Mouse (Mus musculus) gastrocnemius, postnatal 36 days (tissue): Measurements from ENCODE around the gene Cadps. TPM values are rescaled to one million over a fixed set of nuclear protein-coding genes. Genes with fewer than 3 reads are reported as not detected.

Source experiments
- DNase-seq, 2 experiments: peaks; one replicate each; pipeline ENCODE4 v3.0.0; 2022
- intact Hi-C: fragments of 180-260 bp; cut with DNase I; formaldehyde crosslinking; loops from one replicate; pipeline ENCODE4 v1.15.1; 2025
- total RNA-seq, 2 experiments: library from RNA; stranded (reverse); gene quantifications; 2 replicates each; pipeline ENCODE4 v1.2.3; 2021

Gene Cadps
- total RNA-seq, 2 experiments from 2014 or later: not detected

- intact Hi-C loops: loop anchor here (5.0 kb wide), 1 partner anchor 374 kb away; no protein-coding TSS in a partner anchor
- no peak for DNase-seq
Observed at GRCm38 (mm10) chr14:12531101-12531500, 291.8 kb downstream of the Cadps start.

- intact Hi-C loops: loop anchor here (5.0 kb wide), 1 partner anchor 373 kb away; no protein-coding TSS in a partner anchor
- no peak for DNase-seq
Observed at GRCm38 (mm10) chr14:12530554-12530953, 292.3 kb downstream of the Cadps start.

- intact Hi-C loops: loop anchor here (5.0 kb wide), 1 partner anchor 373 kb away; no protein-coding TSS in a partner anchor
- no peak for DNase-seq
Observed at GRCm38 (mm10) chr14:12529961-12530542, 292.8 kb downstream of the Cadps start.

GRCm38 (mm10) chr14:12527296-12527695, 295.6 kb downstream of the Cadps start:
- intact Hi-C loops: no loop called here
- DNase-seq: no peak

- intact Hi-C loops: no loop called here
- no peak for DNase-seq
Observed at GRCm38 (mm10) chr14:12507018-12507417, 315.9 kb downstream of the Cadps start.

- DNase-seq: no peak
- intact Hi-C loops: no loop called here
Observed at GRCm38 (mm10) chr14:12504191-12504947, 318.5 kb downstream of the Cadps start.

GRCm38 (mm10) chr14:12462206-12462605, 360.7 kb downstream of the Cadps start:
- intact Hi-C loops: no loop called here
- no peak for DNase-seq

- DNase-seq: no peak
- intact Hi-C loops: no loop called here
Observed at GRCm38 (mm10) chr14:12459700-12460099, 363.2 kb downstream of the Cadps start.

GRCm38 (mm10) chr14:12455064-12455591, 367.8 kb downstream of the Cadps start:
- intact Hi-C loops: no loop called here
- no peak for DNase-seq

- DNase-seq: no peak
- intact Hi-C loops: no loop called here
Observed at GRCm38 (mm10) chr14:12450807-12451206, 372.1 kb downstream of the Cadps start.

- intact Hi-C loops: no loop called here
Observed at GRCm38 (mm10) chr14:12448883-12449282, 374.0 kb downstream of the Cadps start.

GRCm38 (mm10) chr14:12441019-12441418, 381.9 kb downstream of the Cadps start:
- DNase-seq: no peak
- intact Hi-C loops: no loop called here

More at GRCm38 (mm10) chr14:12448883-12449282, 374.0 kb downstream of the Cadps start:
- DNase-seq: no peak

GRCm38 (mm10) chr14:12437976-12438375, 384.9 kb downstream of the Cadps start:
- no peak for DNase-seq
- intact Hi-C loops: no loop called here

- no peak for DNase-seq
- intact Hi-C loops: no loop called here
Observed at GRCm38 (mm10) chr14:12437422-12437821, 385.5 kb downstream of the Cadps start.

GRCm38 (mm10) chr14:12436903-12437368, 385.9 kb downstream of the Cadps start:
- DNase-seq: no peak
- intact Hi-C loops: no loop called here

- intact Hi-C loops: no loop called here
- DNase-seq: no peak
Observed at GRCm38 (mm10) chr14:12428021-12428654, 394.7 kb downstream of the Cadps start.

GRCm38 (mm10) chr14:12425311-12425710, 397.6 kb downstream of the Cadps start:
- no peak for DNase-seq
- intact Hi-C loops: no loop called here

GRCm38 (mm10) chr14:12410276-12410675, 412.6 kb downstream of the Cadps start:
- intact Hi-C loops: no loop called here
- no peak for DNase-seq

- no peak for DNase-seq
- intact Hi-C loops: no loop called here
Observed at GRCm38 (mm10) chr14:12409811-12410210, 413.1 kb downstream of the Cadps start.

- intact Hi-C loops: no loop called here
- no peak for DNase-seq
Observed at GRCm38 (mm10) chr14:12406588-12406987, 416.3 kb downstream of the Cadps start.

GRCm38 (mm10) chr14:12405201-12405600, 417.7 kb downstream of the Cadps start:
- intact Hi-C loops: no loop called here
- DNase-seq: no peak
